Mouse (Mus musculus): ENCODE data around the gene 1700024G13Rik. TPM values are rescaled to one million over a fixed set of nuclear protein-coding genes. Genes with fewer than 3 reads are reported as not detected.
"Not testable (repeated sequence)": the region's sequence is repeated elsewhere in the genome, so short reads cannot be mapped to it uniquely, and the experiment has no call there.

The 1700024G13Rik gene
- polyA plus RNA-seq (2015; fragmentation: Nextera tagmentation; extraction: Ambion mirVana), result 0.74 and 0.95 TPM in 2 replicates

- no peak within 1 kb of the TSS for H3K9ac ChIP-seq (ENCODE audit: low read depth, low read length)
- H3K27me3 ChIP-seq (replicated peaks; ENCODE audit: control insufficient read depth, insufficient read depth, low read length), result no peaks in the 10 kb centered on the region
- H3K4me2 ChIP-seq (ENCODE audit: low read length), result peak within 1 kb of the TSS; percentile 9; the same call in 1 of the 2 replicates
- no peak within 1 kb of the TSS for H3K27ac ChIP-seq (ENCODE audit: low read depth, low read length)
- H3K9me3 ChIP-seq (ENCODE audit: control insufficient read depth, low read length), result peaks cover 3% of the 10 kb centered on the region; the same call in 1 of the 2 replicates
- WGBS, result 4% methylated on average over 13 of the region's 13 CpGs
- no peak within 1 kb of the TSS for H3K4me3 ChIP-seq (ENCODE audit: low read length)
- peaks cover 4% of the 10 kb centered on the region for H3K4me1 ChIP-seq (ENCODE audit: control insufficient read depth, insufficient read depth, low read depth, low read length)
- peak; percentile 76 for ATAC-seq
- no peaks in the 10 kb centered on the region for H3K36me3 ChIP-seq (ENCODE audit: control insufficient read depth, insufficient read depth, low read length)
Measured at GRCm38 (mm10) chr14:32388196-32388595, at the start of gene 1700024G13Rik. TSS of gene 1700024G13Rik (minus strand) at chr14:32388391.

GRCm38 (mm10) chr14:32437352-32437793 lies 49.2 kb upstream of the 1700024G13Rik start:
- WGBS, result 18% methylated on average over 5 of the region's 5 CpGs
- Histone ChIP-seq H3K4me3 (ENCODE audit: low read length) (no peak overlapping the region), H3K36me3 (ENCODE audit: control insufficient read depth, insufficient read depth, low read length) (no peaks in the 10 kb centered on the region), H3K4me2 (ENCODE audit: low read length) (no peak overlapping the region), H3K27ac (ENCODE audit: low read depth, low read length) (no peak overlapping the region), H3K27me3 (replicated peaks; ENCODE audit: control insufficient read depth, insufficient read depth, low read length) (0 out of 2 replicates have a peak, but pooled peaks cover 2% of the 10 kb centered on the region), H3K4me1 (ENCODE audit: control insufficient read depth, insufficient read depth, low read depth, low read length) (no peaks in the 10 kb centered on the region), H3K9ac (ENCODE audit: low read depth, low read length) (no peak overlapping the region), H3K9me3 (ENCODE audit: control insufficient read depth, low read length) (no peaks in the 10 kb centered on the region)
- no peak for ATAC-seq

GRCm38 (mm10) chr14:32429030-32429602 lies 40.9 kb upstream of the 1700024G13Rik start:
- H3K27me3 ChIP-seq (replicated peaks; ENCODE audit: control insufficient read depth, insufficient read depth, low read length), result no peaks in the 10 kb centered on the region; the same call in 1 of the 2 replicates
- no peak overlapping the region for H3K27ac ChIP-seq (ENCODE audit: low read depth, low read length)
- no peak for ATAC-seq
- H3K4me1 ChIP-seq (ENCODE audit: control insufficient read depth, insufficient read depth, low read depth, low read length), result peaks cover 5% of the 10 kb centered on the region; the same call in 1 of the 2 replicates
- H3K9ac ChIP-seq (ENCODE audit: low read depth, low read length), result no peak overlapping the region
- H3K36me3 ChIP-seq (ENCODE audit: control insufficient read depth, insufficient read depth, low read length), result no peaks in the 10 kb centered on the region
- 22% methylated on average over 8 of the region's 8 CpGs for WGBS
- no peak overlapping the region for H3K4me3 ChIP-seq (ENCODE audit: low read length)
- no peaks in the 10 kb centered on the region for H3K9me3 ChIP-seq (ENCODE audit: control insufficient read depth, low read length)
- no peak overlapping the region for H3K4me2 ChIP-seq (ENCODE audit: low read length)

- 84% methylated on average over 7 of the region's 7 CpGs for WGBS
Measured at GRCm38 (mm10) chr14:32423946-32424345, 35.8 kb upstream of the 1700024G13Rik start.

GRCm38 (mm10) chr14:32418747-32419146 lies 30.6 kb upstream of the 1700024G13Rik start:
- Histone ChIP-seq H3K4me1 (ENCODE audit: control insufficient read depth, insufficient read depth, low read depth, low read length) (no peaks in the 10 kb centered on the region), H3K9me3 (ENCODE audit: control insufficient read depth, low read length) (0 out of 2 replicates have a peak, but pooled peaks cover 2% of the 10 kb centered on the region), H3K9ac (ENCODE audit: low read depth, low read length) (no peak overlapping the region), H3K4me2 (ENCODE audit: low read length) (no peak overlapping the region), H3K36me3 (ENCODE audit: control insufficient read depth, insufficient read depth, low read length) (no peaks in the 10 kb centered on the region), H3K27ac (ENCODE audit: low read depth, low read length) (no peak overlapping the region), H3K4me3 (ENCODE audit: low read length) (no peak overlapping the region), H3K27me3 (replicated peaks; ENCODE audit: control insufficient read depth, insufficient read depth, low read length) (no peaks in the 10 kb centered on the region)
- WGBS, result 78% methylated on average over 11 of the region's 11 CpGs
- no peak for ATAC-seq

More at GRCm38 (mm10) chr14:32423946-32424345, 35.8 kb upstream of the 1700024G13Rik start:
- H3K36me3 ChIP-seq (ENCODE audit: control insufficient read depth, insufficient read depth, low read length), result no peaks in the 10 kb centered on the region
- no peaks in the 10 kb centered on the region; the same call in 1 of the 2 replicates for H3K27me3 ChIP-seq (replicated peaks; ENCODE audit: control insufficient read depth, insufficient read depth, low read length)
- no peak overlapping the region for H3K4me2 ChIP-seq (ENCODE audit: low read length)
- no peak overlapping the region for H3K9ac ChIP-seq (ENCODE audit: low read depth, low read length)
- H3K27ac ChIP-seq (ENCODE audit: low read depth, low read length), result no peak overlapping the region
- H3K4me3 ChIP-seq (ENCODE audit: low read length), result no peak overlapping the region
- peaks cover 2% of the 10 kb centered on the region; the same call in 1 of the 2 replicates for H3K4me1 ChIP-seq (ENCODE audit: control insufficient read depth, insufficient read depth, low read depth, low read length)
- ATAC-seq, result no peak
- H3K9me3 ChIP-seq (ENCODE audit: control insufficient read depth, low read length), result no peaks in the 10 kb centered on the region

- H3K27me3 ChIP-seq (replicated peaks; ENCODE audit: control insufficient read depth, insufficient read depth, low read length), result no peaks in the 10 kb centered on the region
- WGBS, result 82% methylated on average over 5 of the region's 5 CpGs
Measured at GRCm38 (mm10) chr14:32412075-32412474, 23.9 kb upstream of the 1700024G13Rik start.

GRCm38 (mm10) chr14:32410084-32410483 lies 21.9 kb upstream of the 1700024G13Rik start:
- no peaks in the 10 kb centered on the region for H3K9me3 ChIP-seq (ENCODE audit: control insufficient read depth, low read length)
- no peaks in the 10 kb centered on the region for H3K36me3 ChIP-seq (ENCODE audit: control insufficient read depth, insufficient read depth, low read length)
- no peak overlapping the region for H3K4me3 ChIP-seq (ENCODE audit: low read length)
- H3K9ac ChIP-seq (ENCODE audit: low read depth, low read length), result no peak overlapping the region
- H3K27ac ChIP-seq (ENCODE audit: low read depth, low read length), result no peak overlapping the region
- no peaks in the 10 kb centered on the region for H3K27me3 ChIP-seq (replicated peaks; ENCODE audit: control insufficient read depth, insufficient read depth, low read length)
- no peak overlapping the region for H3K4me2 ChIP-seq (ENCODE audit: low read length)
- WGBS, result 58% methylated on average over 5 of the region's 5 CpGs
- no peak for ATAC-seq
- no peaks in the 10 kb centered on the region for H3K4me1 ChIP-seq (ENCODE audit: control insufficient read depth, insufficient read depth, low read depth, low read length)

More at GRCm38 (mm10) chr14:32412075-32412474, 23.9 kb upstream of the 1700024G13Rik start:
- Histone ChIP-seq H3K4me1 (ENCODE audit: control insufficient read depth, insufficient read depth, low read depth, low read length) (no peaks in the 10 kb centered on the region), H3K4me2 (ENCODE audit: low read length) (no peak overlapping the region), H3K9ac (ENCODE audit: low read depth, low read length) (no peak overlapping the region), H3K4me3 (ENCODE audit: low read length) (no peak overlapping the region), H3K9me3 (ENCODE audit: control insufficient read depth, low read length) (0 out of 2 replicates have a peak, but pooled peaks cover 2% of the 10 kb centered on the region), H3K27ac (ENCODE audit: low read depth, low read length) (no peak overlapping the region), H3K36me3 (ENCODE audit: control insufficient read depth, insufficient read depth, low read length) (no peaks in the 10 kb centered on the region)
- no peak for ATAC-seq

GRCm38 (mm10) chr14:32405399-32405798 lies 17.2 kb upstream of the 1700024G13Rik start:
- H3K4me2 ChIP-seq (ENCODE audit: low read length); H3K27me3 ChIP-seq (replicated peaks; ENCODE audit: control insufficient read depth, insufficient read depth, low read length); H3K9me3 ChIP-seq (ENCODE audit: control insufficient read depth, low read length); ATAC-seq; H3K4me1 ChIP-seq (ENCODE audit: control insufficient read depth, insufficient read depth, low read depth, low read length); H3K36me3 ChIP-seq (ENCODE audit: control insufficient read depth, insufficient read depth, low read length); H3K27ac ChIP-seq (ENCODE audit: low read depth, low read length); H3K4me3 ChIP-seq (ENCODE audit: low read length); H3K9ac ChIP-seq (ENCODE audit: low read depth, low read length): not testable (repeated sequence)
- 30% methylated on average over 1 of the region's 1 CpGs for WGBS

- Histone ChIP-seq H3K27ac (ENCODE audit: low read depth, low read length) (no peak overlapping the region), H3K27me3 (replicated peaks; ENCODE audit: control insufficient read depth, insufficient read depth, low read length) (no peaks in the 10 kb centered on the region), H3K4me2 (ENCODE audit: low read length) (peak overlapping the region; percentile 35), H3K4me1 (ENCODE audit: control insufficient read depth, insufficient read depth, low read depth, low read length) (peaks cover 18% of the 10 kb centered on the region), H3K36me3 (ENCODE audit: control insufficient read depth, insufficient read depth, low read length) (no peaks in the 10 kb centered on the region), H3K4me3 (ENCODE audit: low read length) (no peak overlapping the region), H3K9ac (ENCODE audit: low read depth, low read length) (no peak overlapping the region), H3K9me3 (ENCODE audit: control insufficient read depth, low read length) (no peaks in the 10 kb centered on the region)
- WGBS, result 35% methylated on average over 15 of the region's 15 CpGs
- ATAC-seq, result no peak
Measured at GRCm38 (mm10) chr14:32381619-32382018, 6.6 kb downstream of the 1700024G13Rik start.
